Mouse (Mus musculus) activated CD4-positive, CD25-positive, alpha-beta regulatory T cell, adult 9 weeks (primary cell): ENCODE data around the gene Prrx1. TPM values are rescaled to one million over a fixed set of nuclear protein-coding genes. Genes with fewer than 3 reads are reported as not detected.

Experiments used
- polyA plus RNA-seq: library from polyadenylated mRNA; unstranded; fragments of 100-300 nt; shearing (Covaris generic); gene quantifications from one replicate; pipeline ENCODE4 v1.2.1, GENCODE M21; 2017

Prrx1 gene
- not detected for polyA plus RNA-seq

GRCm38 (mm10) chr1:163313101-163313773, at the start of gene Prrx1:
Gene Prrx1 (minus strand): TSS chr1:163313710.

Other genes starting within 250 kb of the Prrx1 start
- not detected for gene Mroh9, start 228.0 kb downstream of the Prrx1 start, polyA plus RNA-seq
- 13.4 TPM for gene Gorab, start 90.0 kb upstream of the Prrx1 start, polyA plus RNA-seq